Mouse (Mus musculus): Measurements from ENCODE around the gene Spsb2.

DNA sequence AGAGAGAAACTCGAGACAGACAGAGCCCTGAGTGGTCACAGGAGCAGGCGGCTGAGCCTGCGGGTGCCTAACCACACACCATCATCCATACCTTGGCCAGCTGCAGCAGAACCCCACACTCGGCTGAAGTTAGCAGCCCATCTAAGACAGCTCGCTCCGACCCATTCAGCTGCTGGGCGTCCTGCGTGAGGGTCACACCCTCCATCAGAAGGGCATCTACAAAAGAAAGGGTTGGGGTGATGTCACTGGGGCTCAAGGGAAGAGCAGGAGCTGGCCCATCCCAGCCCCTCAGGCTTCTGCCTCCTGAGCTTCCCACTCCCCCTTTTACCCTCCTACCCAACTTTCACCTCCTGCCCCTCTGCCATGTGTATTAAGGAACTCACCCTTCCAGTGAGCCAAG is 42.1 kb downstream of the Spsb2 start:
- no peak for TF ChIP-seq CTCF (IDR thresholded peaks at IDR 0.05; ENCODE audit: low read depth)
- no peak for TF ChIP-seq EP300 (optimal IDR thresholded peaks at IDR 0.05)
